ENCODE assay signal across 22 mouse cellular contexts in the genomic region with DNA sequence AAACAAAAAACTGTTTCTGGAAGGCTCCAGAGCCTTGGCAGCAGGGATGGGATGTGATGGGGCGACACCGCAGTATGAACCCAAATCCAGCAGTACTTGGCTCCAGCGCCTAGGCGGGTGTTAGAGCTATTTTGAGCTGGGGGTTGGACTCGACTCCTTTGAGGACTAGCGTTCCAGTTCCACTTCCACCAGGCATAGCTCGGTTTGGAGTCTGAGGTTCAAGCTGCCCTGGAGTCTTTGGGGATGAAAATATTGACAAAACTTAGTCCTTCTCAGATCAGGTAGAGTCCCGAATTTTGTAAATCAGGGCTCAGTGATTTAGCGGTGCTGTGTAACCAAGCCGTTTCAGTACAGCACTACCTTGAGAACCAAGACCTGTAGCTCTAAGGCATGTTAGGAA. TPM values are rescaled to one million over a fixed set of nuclear protein-coding genes. Genes with fewer than 3 reads are reported as not detected.
A peak's percentile ranks its signal among the peaks of the same experiment; 100 is the strongest.
DNase-seq lines count a peak whose midpoint lies in the region; ATAC-seq and TF ChIP-seq lines count a peak whose summit lies in the region.
"Had no signal": no experiment of that assay in that cellular context is flagged by ENCODE, and none has a peak within 500 bp of the region (broad histone marks: within the 10 kb centered on the region; RNA-seq: fewer than 3 reads in every experiment).

No protein-coding gene starts in this region.

- no peak for TF ChIP-seq CTCF in brain, embryonic 14.5 days (IDR thresholded peaks at IDR 0.05; ENCODE audit: borderline replicate concordance, extremely low read depth, insufficient read depth, insufficient read length)

- 0 out of 2 replicates have a peak, but pooled peaks cover 2% of the 10 kb centered on the region for H3K4me1 ChIP-seq in forebrain, embryonic 11.5 days (replicated peaks; ENCODE audit: control insufficient read depth, insufficient read depth, low read length)
- H3K4me1 ChIP-seq in forebrain, embryonic 12.5 days = 0 out of 2 replicates have a peak, but pooled peaks cover 6% of the 10 kb centered on the region
- H3K4me1 ChIP-seq in limb, embryonic 11.5 days (ENCODE audit: control insufficient read depth, insufficient read depth, low read length) = no peaks in the 10 kb centered on the region
- no peaks in the 10 kb centered on the region for H3K4me1 ChIP-seq in limb, embryonic 10.5 days
- H3K4me1 ChIP-seq: embryonic facial prominence, embryonic 15.5 days; heart, embryonic 15.5 days had no signal

- WGBS in forebrain, embryonic 11.5 days = 4% methylated on average over 10 of the region's 10 CpGs
- 4% methylated on average over 10 of the region's 10 CpGs for WGBS in forebrain, embryonic 12.5 days
- WGBS in limb, embryonic 11.5 days = 1% methylated on average over 10 of the region's 10 CpGs
- WGBS in limb, embryonic 10.5 days = under 1% methylated on average over 10 of the region's 10 CpGs

- peak; percentile 51 for DNase-seq in forebrain, embryonic 11.5 days (ENCODE audit: low spot score)
- DNase-seq in limb, embryonic 11.5 days (ENCODE audit: low spot score) = peak; percentile 34
- DNase-seq in limb, embryonic 10.5 days (ENCODE audit: low spot score) = no peak
- DNase-seq in brain, embryonic 14.5 days (ENCODE audit: low read depth) = peak; percentile 34
- peak; percentile 43 for DNase-seq in neural tube, embryonic 10.5 days (ENCODE audit: extremely low spot score, low spot score)
- DNase-seq in ovary, adult 18-20 months (ENCODE audit: low spot score) = no peak
- DNase-seq: adrenal gland, adult 8-10 months; adrenal gland, postnatal 36 days; cerebellum, adult 11 months; cerebellum, adult 8-10 months; embryo, embryonic 11 days; gastrocnemius, postnatal 10 days; heart, adult 2 months; heart, postnatal 14 days had no signal

- ATAC-seq in forebrain, embryonic 11.5 days (replicated peaks; ENCODE audit: low FRiP score) = no peak
- ATAC-seq in forebrain, embryonic 12.5 days (ENCODE audit: low FRiP score) = no peak
- no peak for ATAC-seq in limb, embryonic 11.5 days (ENCODE audit: insufficient number of reproducible peaks, low FRiP score, low TSS enrichment, low read depth)
- ATAC-seq: forebrain, embryonic 13.5 days; inflammation-experienced regulatory T-cells, adult 6 months; intestine, postnatal 0 days had no signal

- H3K4me2 ChIP-seq in forebrain, embryonic 11.5 days (ENCODE audit: low read depth, low read length, severe bottlenecking) = no peak overlapping the region
- H3K4me2 ChIP-seq in forebrain, embryonic 12.5 days = no peak overlapping the region
- H3K4me2 ChIP-seq in limb, embryonic 11.5 days (ENCODE audit: low read depth, severe bottlenecking) = no peak overlapping the region
- H3K4me2 ChIP-seq: embryonic facial prominence, embryonic 15.5 days; heart, embryonic 11.5 days; heart, embryonic 15.5 days had no signal

- peaks cover 78% of the 10 kb centered on the region for H3K27me3 ChIP-seq in forebrain, embryonic 11.5 days (ENCODE audit: control insufficient read depth, insufficient read depth, low read length)
- peaks cover 92% of the 10 kb centered on the region for H3K27me3 ChIP-seq in forebrain, embryonic 12.5 days
- H3K27me3 ChIP-seq in limb, embryonic 11.5 days (ENCODE audit: control insufficient read depth, insufficient read depth, low read length) = peaks cover 91% of the 10 kb centered on the region
- H3K27me3 ChIP-seq in limb, embryonic 10.5 days (ENCODE audit: low read depth, poor library complexity, severe bottlenecking) = peaks cover 100% of the 10 kb centered on the region

- no peak for TF ChIP-seq POLR2A in brain, embryonic 14.5 days (IDR thresholded peaks at IDR 0.05; ENCODE audit: borderline replicate concordance, extremely low read depth, insufficient read depth, insufficient read length, poor library complexity, severe bottlenecking)

- no peak overlapping the region for H3K4me3 ChIP-seq in forebrain, embryonic 11.5 days (ENCODE audit: low read depth, low read length)
- H3K4me3 ChIP-seq in forebrain, embryonic 12.5 days (replicated peaks) = no peak overlapping the region
- no peak overlapping the region for H3K4me3 ChIP-seq in limb, embryonic 11.5 days (ENCODE audit: low read depth, low read length)
- H3K4me3 ChIP-seq in limb, embryonic 10.5 days = no peak overlapping the region
- H3K4me3 ChIP-seq: embryonic facial prominence, embryonic 15.5 days; erythroblast, embryonic 14.5 days; forebrain, embryonic 13.5 days; heart, adult 2 months; heart, embryonic 15.5 days had no signal

- no peaks in the 10 kb centered on the region for H3K36me3 ChIP-seq in forebrain, embryonic 11.5 days (ENCODE audit: control insufficient read depth, insufficient read depth, low read length)
- H3K36me3 ChIP-seq in forebrain, embryonic 12.5 days (replicated peaks) = no peaks in the 10 kb centered on the region
- H3K36me3 ChIP-seq in limb, embryonic 11.5 days (ENCODE audit: control insufficient read depth, insufficient read depth, low read length) = no peaks in the 10 kb centered on the region
- no peaks in the 10 kb centered on the region for H3K36me3 ChIP-seq in limb, embryonic 10.5 days
- H3K36me3 ChIP-seq: embryonic facial prominence, embryonic 15.5 days; heart, embryonic 15.5 days had no signal

- H3K27ac ChIP-seq in forebrain, embryonic 11.5 days (ENCODE audit: low read depth, low read length) = 0 out of 2 replicates have a peak overlapping the region, but pooled peaks have one; percentile 25
- no peak overlapping the region for H3K27ac ChIP-seq in forebrain, embryonic 12.5 days
- no peak overlapping the region for H3K27ac ChIP-seq in limb, embryonic 11.5 days (replicated peaks; ENCODE audit: low read depth, low read length)
- H3K27ac ChIP-seq in limb, embryonic 10.5 days = no peak overlapping the region
- H3K27ac ChIP-seq: embryonic facial prominence, embryonic 15.5 days; heart, adult 2 months; heart, embryonic 15.5 days had no signal

- H3K9ac ChIP-seq in forebrain, embryonic 11.5 days (ENCODE audit: low read length) = no peak overlapping the region
- H3K9ac ChIP-seq in forebrain, embryonic 12.5 days = no peak overlapping the region
- H3K9ac ChIP-seq in limb, embryonic 11.5 days (ENCODE audit: low read length) = no peak overlapping the region
- H3K9ac ChIP-seq: embryonic facial prominence, embryonic 15.5 days; forebrain, embryonic 13.5 days; heart, embryonic 15.5 days had no signal

- no peaks in the 10 kb centered on the region for H3K9me3 ChIP-seq in forebrain, embryonic 11.5 days (ENCODE audit: control insufficient read depth, low read length)
- H3K9me3 ChIP-seq in forebrain, embryonic 12.5 days = no peaks in the 10 kb centered on the region
- no peaks in the 10 kb centered on the region for H3K9me3 ChIP-seq in limb, embryonic 11.5 days (ENCODE audit: control insufficient read depth, low read length)
- H3K9me3 ChIP-seq in limb, embryonic 10.5 days (replicated peaks) = no peaks in the 10 kb centered on the region
- H3K9me3 ChIP-seq: embryonic facial prominence, embryonic 15.5 days; forebrain, embryonic 13.5 days; heart, embryonic 15.5 days had no signal

RNA-seq across cellular contexts. Expression of gene Zic1, which starts 35.9 kb away (rescaled TPM):
- polyA plus RNA-seq in forebrain, embryonic 11.5 days (2014; fragmentation: Nextera tagmentation; extraction: Ambion mirVana) = 14.7 and 15.7 TPM in 2 replicates
- polyA plus RNA-seq in forebrain, embryonic 12.5 days (2016; fragmentation: Nextera tagmentation; extraction: Ambion mirVana) = 13.9 and 14.4 TPM in 2 replicates
- polyA plus RNA-seq in limb, embryonic 11.5 days (2014; fragmentation: Nextera tagmentation; extraction: Ambion mirVana) = 0.18 and 0.27 TPM in 2 replicates
- polyA plus RNA-seq in limb, embryonic 10.5 days (2016; fragmentation: Nextera tagmentation; extraction: Ambion mirVana) = 0.05 and 0.06 TPM in 2 replicates
- polyA plus RNA-seq in brain, embryonic 14.5 days (2012; rRNA removed) = 576 and 642 TPM in 2 replicates
- polyA plus RNA-seq: erythroblast, embryonic 14.5 days; inflammation-experienced regulatory T-cells, adult 6 months; intestine, postnatal 0 days had no signal

RNA-seq across cellular contexts. Expression of gene Zic4, which starts 39.3 kb away (rescaled TPM):
- polyA plus RNA-seq in forebrain, embryonic 11.5 days (2014; fragmentation: Nextera tagmentation; extraction: Ambion mirVana) = 58.8 and 59.5 TPM in 2 replicates
- 56.4 and 60.5 TPM in 2 replicates for polyA plus RNA-seq in forebrain, embryonic 12.5 days (2016; fragmentation: Nextera tagmentation; extraction: Ambion mirVana)
- 0.34 and 0.37 TPM in 2 replicates for polyA plus RNA-seq in limb, embryonic 11.5 days (2014; fragmentation: Nextera tagmentation; extraction: Ambion mirVana)
- 0.05 and 0.24 TPM in 2 replicates for polyA plus RNA-seq in limb, embryonic 10.5 days (2016; fragmentation: Nextera tagmentation; extraction: Ambion mirVana)
- 89.6 and 91.1 TPM in 2 replicates for polyA plus RNA-seq in brain, embryonic 14.5 days (2012; rRNA removed)
- polyA plus RNA-seq: heart, adult 2 months; heart, embryonic 11.5 days; heart, embryonic 15.5 days; inflammation-experienced regulatory T-cells, adult 6 months; intestine, postnatal 0 days had no signal

Comparison
In these comparisons a context has a peak if more than half of its experiments do, and no peak if none do; other contexts are left out.
1. DNase-seq: peak in forebrain, embryonic 11.5 days (single experiment), limb, embryonic 11.5 days (single experiment), brain, embryonic 14.5 days (single experiment) and neural tube, embryonic 10.5 days (single experiment); none in limb, embryonic 10.5 days (single experiment) and ovary, adult 18-20 months (single experiment).
2. RNA of gene Zic1, which starts 35.9 kb away (polyA plus RNA-seq): 576 to 642 TPM in brain, embryonic 14.5 days; 14.7 to 15.7 TPM in forebrain, embryonic 11.5 days, 13.9 to 14.4 TPM in forebrain, embryonic 12.5 days, 0.18 to 0.27 TPM in limb, embryonic 11.5 days and 0.05 to 0.06 TPM in limb, embryonic 10.5 days; every median in the first group is over 10 times any median in the second.
3. RNA of gene Zic4, which starts 39.3 kb away (polyA plus RNA-seq): 89.6 to 91.1 TPM in brain, embryonic 14.5 days, 58.8 to 59.5 TPM in forebrain, embryonic 11.5 days and 56.4 to 60.5 TPM in forebrain, embryonic 12.5 days; 0.34 to 0.37 TPM in limb, embryonic 11.5 days and 0.05 to 0.24 TPM in limb, embryonic 10.5 days; every median in the first group is over 10 times any median in the second.